Mouse (Mus musculus) activated CD4-positive, CD25-positive, alpha-beta regulatory T cell, adult 9 weeks (primary cell): ENCODE measurements around the gene Poc1a. TPM values are rescaled to one million over a fixed set of nuclear protein-coding genes. Genes with fewer than 3 reads are reported as not detected.

Experiments
- polyA plus RNA-seq: library from polyadenylated mRNA; unstranded; fragments of 100-300 nt; shearing (Covaris generic); gene quantifications from one replicate; pipeline ENCODE4 v1.2.1, GENCODE M21; 2017

The Poc1a gene
- 6.9 TPM for polyA plus RNA-seq

GRCm38 (mm10) chr9:106280808-106281544 lies at the start of gene Poc1a:
Poc1a (plus strand) TSS chr9:106281061.

GRCm38 (mm10) chr9:106368112-106368717 lies 87.4 kb downstream of the Poc1a start, which contains the start of gene Dusp7:
Dusp7 (plus strand) TSS chr9:106368632.

Other genes with a start within 250 kb of the Poc1a start
- gene Col6a4, start 184.3 kb upstream of the Poc1a start, polyA plus RNA-seq: not detected
- 7.4 TPM for gene Glyctk, start 122.9 kb upstream of the Poc1a start, polyA plus RNA-seq
- gene Wdr82, start 110.1 kb upstream of the Poc1a start, polyA plus RNA-seq: 43.8 TPM
- 16.7 TPM for gene Ppm1m, start 81.3 kb upstream of the Poc1a start, polyA plus RNA-seq
- 342 TPM for gene Twf2, start 78.0 kb upstream of the Poc1a start, polyA plus RNA-seq
- gene Tlr9, start 58.5 kb upstream of the Poc1a start, polyA plus RNA-seq: not detected
- gene Alas1, start 32.4 kb upstream of the Poc1a start, polyA plus RNA-seq: 54.4 TPM
- gene Dusp7, start 87.6 kb downstream of the Poc1a start, polyA plus RNA-seq: 12.0 TPM
- 801 TPM for gene Rpl29, start 148.4 kb downstream of the Poc1a start, polyA plus RNA-seq
- 20.7 TPM for gene Acy1, start 157.3 kb downstream of the Poc1a start, polyA plus RNA-seq
- gene Abhd14b, start 166.4 kb downstream of the Poc1a start, polyA plus RNA-seq: 16.0 TPM
- 23.8 TPM for gene Abhd14a, start 166.6 kb downstream of the Poc1a start, polyA plus RNA-seq
- 14.7 TPM for gene Pcbp4, start 172.2 kb downstream of the Poc1a start, polyA plus RNA-seq
- gene Gpr62, start 184.9 kb downstream of the Poc1a start, polyA plus RNA-seq: not detected
- gene Rrp9, start 194.9 kb downstream of the Poc1a start, polyA plus RNA-seq: 76.3 TPM
- gene Parp3, start 195.9 kb downstream of the Poc1a start, polyA plus RNA-seq: 96.2 TPM
- not detected for gene Iqcf1, start 218.9 kb downstream of the Poc1a start, polyA plus RNA-seq
- gene Iqcf5, start 233.5 kb downstream of the Poc1a start, polyA plus RNA-seq: not detected